Mouse (Mus musculus) urinary bladder, postnatal 25 days (tissue): ENCODE data around the gene Slc35g1.
"Not testable (repeated sequence)": the region's sequence is repeated elsewhere in the genome, so short reads cannot be mapped to it uniquely, and the experiment has no call there.

Experiments used
- DNase-seq: peaks from one replicate; pipeline ENCODE4 v3.0.0; 2022; ENCODE audit warnings: low spot score

Gene Slc35g1

GRCm38 (mm10) chr19:38395701-38396632, at the start of gene Slc35g1:
Gene Slc35g1 (plus strand): TSS chr19:38395980.
- DNase-seq = peak; percentile 55

GRCm38 (mm10) chr19:38348271-38349012, 47.3 kb upstream of the Slc35g1 start:
- no peak for DNase-seq

- no peak for DNase-seq
These were observed 46.8 kb upstream of the Slc35g1 start for GRCm38 (mm10) chr19:38349013-38349341.

- no peak for DNase-seq
These were observed 44.6 kb upstream of the Slc35g1 start for GRCm38 (mm10) chr19:38351202-38351601.

- DNase-seq = no peak
These were observed 44.1 kb upstream of the Slc35g1 start for GRCm38 (mm10) chr19:38351728-38352127.

- no peak for DNase-seq
These were observed 43.2 kb upstream of the Slc35g1 start for GRCm38 (mm10) chr19:38352495-38353130.

GRCm38 (mm10) chr19:38354279-38354678, 41.5 kb upstream of the Slc35g1 start:
- DNase-seq = no peak

GRCm38 (mm10) chr19:38354819-38355360, 40.9 kb upstream of the Slc35g1 start:
- no peak for DNase-seq

- no peak for DNase-seq
These were observed 39.5 kb upstream of the Slc35g1 start for GRCm38 (mm10) chr19:38356211-38356828.

GRCm38 (mm10) chr19:38357956-38358623, 37.7 kb upstream of the Slc35g1 start:
- DNase-seq = no peak

GRCm38 (mm10) chr19:38359287-38359686, 36.5 kb upstream of the Slc35g1 start:
- no peak for DNase-seq

- no peak for DNase-seq
These were observed 33.9 kb upstream of the Slc35g1 start for GRCm38 (mm10) chr19:38361850-38362249.

GRCm38 (mm10) chr19:38363358-38363757, 32.4 kb upstream of the Slc35g1 start:
- no peak for DNase-seq

GRCm38 (mm10) chr19:38363879-38364659, 31.7 kb upstream of the Slc35g1 start:
- no peak for DNase-seq

GRCm38 (mm10) chr19:38364939-38365614, 30.7 kb upstream of the Slc35g1 start:
- DNase-seq = no peak

GRCm38 (mm10) chr19:38372460-38373102, 23.2 kb upstream of the Slc35g1 start:
- DNase-seq = no peak

- no peak for DNase-seq
These were observed 22.4 kb upstream of the Slc35g1 start for GRCm38 (mm10) chr19:38373371-38373770.

GRCm38 (mm10) chr19:38383769-38384168, 12.0 kb upstream of the Slc35g1 start:
- DNase-seq = no peak

- DNase-seq = not testable (repeated sequence)
These were observed 8.8 kb upstream of the Slc35g1 start for GRCm38 (mm10) chr19:38387021-38387420.
